Mouse (Mus musculus) stomach, embryonic 16.5 days (tissue): Measurements from ENCODE around the gene Shkbp1. TPM values are rescaled to one million over a fixed set of nuclear protein-coding genes. Genes with fewer than 3 reads are reported as not detected.

Source experiments
- ATAC-seq: fragments of 200-750 bp; cut with Nextera tagmentation; 2 replicates; pipeline ENCODE4 v1.8.0; 2017; ENCODE audit warnings: moderate number of reproducible peaks, moderate TSS enrichment; ENCODE audit not compliant: insufficient read depth, low FRiP score
- H3K27ac ChIP-seq: fragments of 300-500 bp; sonication (generic); 2 replicates; pipeline ENCODE4 v1.5.1; 2014; ENCODE audit warnings: low read length
- H3K27me3 ChIP-seq: fragments of 300-500 bp; sonication (generic); 2 replicates; pipeline ENCODE4 v1.6.1; 2014; ENCODE audit warnings: low read length, control low read depth, mixed read lengths; ENCODE audit not compliant: control insufficient read depth, insufficient read depth
- H3K36me3 ChIP-seq: fragments of 300-500 bp; sonication (generic); 2 replicates; pipeline ENCODE4 v1.6.1; 2014; ENCODE audit warnings: low read length; ENCODE audit not compliant: control insufficient read depth, insufficient read depth
- H3K4me1 ChIP-seq: fragments of 300-500 bp; sonication (generic); 2 replicates; pipeline ENCODE4 v1.6.1; 2014; ENCODE audit warnings: low read length, control low read depth, mixed read lengths; ENCODE audit not compliant: control insufficient read depth, insufficient read depth
- H3K4me2 ChIP-seq: fragments of 300-500 bp; sonication (generic); 2 replicates; pipeline ENCODE4 v1.6.1; 2014; ENCODE audit warnings: low read depth, low read length, mixed read lengths
- H3K4me3 ChIP-seq: fragments of 300-500 bp; sonication (generic); replicated peaks from 2 replicates; pipeline ENCODE4 v1.5.1; 2014; ENCODE audit warnings: mild to moderate bottlenecking, low read length
- H3K9ac ChIP-seq: fragments of 300-500 bp; sonication (generic); 2 replicates; pipeline ENCODE4 v1.6.1; 2014; ENCODE audit warnings: low read length
- H3K9me3 ChIP-seq: fragments of 300-500 bp; sonication (generic); replicated peaks from 2 replicates; pipeline ENCODE4 v1.6.1; 2016; ENCODE audit warnings: low read length, control low read depth; ENCODE audit not compliant: control insufficient read depth
- WGBS: fragments of 180-500 bp; shearing (Covaris S2); extraction: QIAGEN DNeasy Blood & Tissue Kit; methylation state at CpG from one replicate; pipeline ENCODE4 v1.1.7; 2014; 5-methylcytosine and 5-hydroxymethylcytosine counted together
- polyA plus RNA-seq: library from polyadenylated mRNA; unstranded; fragments of >200 nt; fragmentation: Nextera tagmentation; extraction: Ambion mirVana; gene quantifications from 2 replicates; pipeline ENCODE4 v1.2.1, GENCODE M21; 2015

Gene Shkbp1
- polyA plus RNA-seq, 1 experiment from 2014 or later: 41.0 TPM

DNA sequence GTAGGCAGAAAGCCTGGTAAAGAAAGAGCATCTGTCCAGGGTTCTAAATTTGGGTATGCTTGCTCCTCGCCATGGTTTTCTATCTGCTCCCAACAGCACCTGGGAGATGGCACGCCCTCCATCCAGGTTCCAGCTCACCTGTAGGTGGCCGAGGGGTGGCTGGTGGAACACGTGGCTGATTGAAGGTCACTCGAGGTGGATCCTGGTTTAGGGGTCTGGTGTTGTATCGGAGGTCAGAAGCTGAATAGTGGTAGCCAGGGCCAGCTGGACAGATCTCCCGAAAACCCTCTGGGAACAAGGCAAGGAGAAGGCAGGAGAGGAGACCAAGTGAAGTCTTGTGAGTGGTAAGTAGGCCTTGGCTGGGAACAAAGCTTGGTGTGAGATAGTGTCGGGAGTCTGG is 28.3 kb downstream of the Shkbp1 start:
- H3K36me3 ChIP-seq: peaks cover 17% of the 10 kb centered on the region
- ATAC-seq: no peak
- H3K4me1 ChIP-seq: peaks cover 29% of the 10 kb centered on the region
- H3K9me3 ChIP-seq: no peaks in the 10 kb centered on the region
- no peak overlapping the region for H3K4me3 ChIP-seq
- H3K27ac ChIP-seq: no peak overlapping the region
- H3K27me3 ChIP-seq: peaks cover 5% of the 10 kb centered on the region
- H3K9ac ChIP-seq: no peak overlapping the region
- 86% methylated on average over 8 of the region's 8 CpGs for WGBS
- no peak overlapping the region for H3K4me2 ChIP-seq

DNA sequence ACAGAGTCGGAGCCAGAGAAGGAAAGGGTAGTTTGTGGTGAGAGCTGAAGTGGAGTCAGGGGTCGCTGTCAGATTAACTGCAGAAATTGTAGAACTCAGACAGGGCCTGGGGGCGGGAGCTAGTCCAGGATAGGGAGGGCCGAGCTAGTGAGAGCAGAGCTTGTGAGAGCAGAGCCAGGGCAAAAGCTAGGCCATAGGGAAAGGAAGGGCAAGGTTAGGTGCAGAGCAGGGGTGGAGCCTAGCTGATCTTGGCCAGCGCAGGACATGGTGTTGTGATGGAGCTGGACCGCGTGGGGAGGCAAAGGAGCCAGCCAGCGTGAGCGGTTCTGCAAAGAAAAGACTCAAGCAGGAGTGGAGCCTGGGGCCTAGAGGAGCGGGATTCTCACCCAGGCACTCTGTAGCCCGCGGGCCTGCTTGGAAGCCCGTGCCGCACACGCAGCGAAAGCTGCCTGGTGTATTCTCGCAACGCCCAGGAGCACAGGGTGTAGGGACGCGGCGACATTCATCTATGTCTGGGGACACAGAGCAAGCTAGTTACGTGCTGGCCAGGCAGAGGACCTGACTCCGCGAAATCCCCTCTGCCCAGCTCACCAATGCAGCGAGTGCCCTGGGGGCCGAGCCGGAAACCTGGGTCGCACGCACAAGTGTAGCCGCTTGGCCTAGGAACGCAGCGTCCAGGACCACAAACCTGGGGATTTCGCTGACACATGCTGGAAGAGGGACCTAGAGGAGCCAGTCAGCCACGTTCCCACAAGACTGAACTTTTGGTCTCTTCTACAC is 29.5 kb downstream of the Shkbp1 start:
- H3K4me1 ChIP-seq: peaks cover 24% of the 10 kb centered on the region
- 52% methylated on average over 34 of the region's 34 CpGs for WGBS
- peak overlapping the region; percentile 48 for H3K4me2 ChIP-seq
- no peaks in the 10 kb centered on the region for H3K9me3 ChIP-seq
- ATAC-seq: no peak
- peaks cover 17% of the 10 kb centered on the region for H3K36me3 ChIP-seq
- H3K9ac ChIP-seq: peak overlapping the region; percentile 48; the same call in 1 of the 2 replicates
- H3K27ac ChIP-seq: peak overlapping the region; percentile 19; the same call in 1 of the 2 replicates
- peaks cover 5% of the 10 kb centered on the region for H3K27me3 ChIP-seq
- peak overlapping the region; percentile 32; the same call in 1 of the 2 replicates for H3K4me3 ChIP-seq

DNA sequence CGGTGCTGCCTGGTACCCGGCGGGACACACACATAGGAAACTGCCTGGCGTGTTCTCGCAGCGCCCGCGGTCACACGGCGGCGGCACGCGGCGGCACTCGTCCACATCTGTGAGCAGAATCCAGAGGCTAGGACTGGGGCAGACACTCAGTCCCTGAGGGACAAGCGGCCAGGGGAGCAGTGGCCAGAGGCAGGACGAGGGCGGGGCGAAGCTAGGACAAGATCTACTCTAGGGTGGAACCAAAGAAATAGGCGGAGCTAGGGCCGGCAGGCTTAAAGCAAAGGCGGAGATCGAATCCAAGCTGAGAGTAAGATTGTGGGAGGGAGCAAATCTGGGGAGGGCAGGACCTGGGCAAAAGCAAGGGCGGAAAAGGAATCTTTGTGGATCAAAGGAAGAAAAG is 30.1 kb downstream of the Shkbp1 start:
- Histone ChIP-seq H3K4me3 (peak overlapping the region; percentile 32), H3K9me3 (no peaks in the 10 kb centered on the region), H3K27ac (peak overlapping the region; percentile 19; the same call in 1 of the 2 replicates), H3K4me2 (peak overlapping the region; percentile 48), H3K9ac (peak overlapping the region; percentile 48; the same call in 1 of the 2 replicates), H3K27me3 (peaks cover 5% of the 10 kb centered on the region), H3K36me3 (peaks cover 17% of the 10 kb centered on the region), H3K4me1 (peaks cover 24% of the 10 kb centered on the region)
- ATAC-seq: peak; percentile 59
- WGBS: 22% methylated on average over 24 of the region's 24 CpGs

DNA sequence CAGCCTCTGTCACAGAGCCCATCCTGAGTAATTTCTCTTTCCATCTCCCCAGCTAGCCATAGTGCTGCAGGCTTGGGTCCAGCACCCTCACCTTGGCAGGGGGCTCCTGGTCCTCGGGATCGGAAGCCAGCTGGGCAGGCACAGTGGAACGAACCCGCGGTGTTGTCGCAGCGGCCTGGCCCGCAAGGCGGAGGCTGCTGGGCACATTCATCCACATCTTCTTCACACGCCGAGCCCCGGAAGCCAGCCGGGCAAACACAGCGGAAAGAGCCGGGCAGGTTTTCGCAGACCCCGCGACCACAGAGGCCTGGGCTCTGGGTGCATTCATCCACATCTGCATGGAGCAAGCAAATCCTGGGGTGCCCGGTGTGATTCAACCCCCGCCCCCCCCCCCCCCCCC is 30.9 kb downstream of the Shkbp1 start:
- no peak for ATAC-seq
- Histone ChIP-seq H3K9ac (no peak overlapping the region), H3K36me3 (peaks cover 17% of the 10 kb centered on the region), H3K27ac (no peak overlapping the region), H3K4me3 (no peak overlapping the region), H3K4me1 (peaks cover 18% of the 10 kb centered on the region), H3K4me2 (no peak overlapping the region), H3K9me3 (no peaks in the 10 kb centered on the region), H3K27me3 (peaks cover 5% of the 10 kb centered on the region)
- 58% methylated on average over 20 of the region's 20 CpGs for WGBS

DNA sequence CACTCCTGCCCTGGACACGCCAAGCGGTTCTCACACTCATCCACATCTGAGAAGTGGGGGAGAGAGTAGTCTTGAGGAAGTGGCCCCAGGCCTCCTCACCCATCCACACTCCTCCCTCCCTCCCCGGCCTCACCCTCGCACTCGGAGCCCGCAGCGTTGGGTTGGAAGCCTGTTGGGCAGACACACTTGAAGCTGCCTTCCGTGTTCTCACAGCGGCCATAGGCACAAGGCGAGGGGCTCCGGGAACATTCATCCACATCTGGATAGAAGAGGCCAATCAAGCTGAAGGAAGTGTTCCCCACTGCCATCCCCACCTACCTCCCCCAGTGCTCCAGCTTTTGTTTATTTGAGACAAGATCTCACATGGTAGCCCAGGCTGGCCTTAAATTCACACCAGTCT is 31.7 kb downstream of the Shkbp1 start:
- peaks cover 10% of the 10 kb centered on the region for H3K4me1 ChIP-seq
- H3K27ac ChIP-seq: no peak overlapping the region
- no peak overlapping the region for H3K4me3 ChIP-seq
- H3K9ac ChIP-seq: no peak overlapping the region
- no peaks in the 10 kb centered on the region for H3K9me3 ChIP-seq
- peaks cover 17% of the 10 kb centered on the region for H3K36me3 ChIP-seq
- H3K4me2 ChIP-seq: no peak overlapping the region
- ATAC-seq: no peak
- 93% methylated on average over 11 of the region's 11 CpGs for WGBS
- 0 out of 2 replicates have a peak, but pooled peaks cover 5% of the 10 kb centered on the region for H3K27me3 ChIP-seq

DNA sequence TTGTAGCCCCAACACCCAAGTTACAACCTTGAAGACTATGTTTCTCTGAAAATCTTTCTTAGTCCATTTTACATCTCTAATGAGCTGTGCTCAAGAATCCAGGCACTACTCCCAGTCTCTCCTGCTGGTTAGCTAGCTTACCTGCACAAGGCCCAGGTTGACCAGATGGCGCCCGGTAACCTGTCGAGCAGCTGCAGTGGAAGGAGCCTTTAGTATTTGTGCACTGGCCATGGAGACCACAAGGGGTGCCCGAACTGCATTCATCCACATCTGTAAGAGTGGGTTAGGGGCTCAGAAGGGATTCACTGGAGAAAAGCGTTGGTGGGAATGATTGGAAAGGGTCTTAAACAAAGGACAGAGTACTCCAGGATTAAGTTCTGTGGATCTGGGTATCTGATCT is 32.8 kb downstream of the Shkbp1 start:
- 92% methylated on average over 5 of the region's 5 CpGs for WGBS
- Histone ChIP-seq H3K4me1 (peaks cover 6% of the 10 kb centered on the region), H3K27ac (no peak overlapping the region), H3K9me3 (no peaks in the 10 kb centered on the region), H3K36me3 (peaks cover 17% of the 10 kb centered on the region), H3K9ac (no peak overlapping the region), H3K27me3 (0 out of 2 replicates have a peak, but pooled peaks cover 5% of the 10 kb centered on the region), H3K4me3 (no peak overlapping the region), H3K4me2 (no peak overlapping the region)
- ATAC-seq: no peak

DNA sequence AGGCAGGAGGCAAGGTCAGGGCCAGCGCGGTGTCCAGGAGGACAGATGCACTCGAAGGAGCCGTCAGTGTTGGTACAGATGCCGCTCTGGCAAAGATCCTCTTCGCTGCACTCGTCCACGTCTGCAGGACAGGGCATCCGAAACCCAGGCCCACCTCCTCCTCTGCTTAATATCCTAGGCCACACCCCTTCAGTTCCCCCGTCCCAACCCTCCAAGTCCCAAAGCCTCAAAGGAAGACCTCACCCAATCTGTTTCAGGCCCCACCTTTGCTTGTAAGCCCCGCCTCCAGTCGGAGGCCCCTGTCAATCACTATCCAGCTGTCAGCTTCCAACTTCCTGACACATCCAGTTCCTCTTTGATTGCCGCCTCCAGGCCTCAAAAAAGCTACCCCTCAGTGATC is 33.5 kb downstream of the Shkbp1 start:
- ATAC-seq: no peak
- H3K9me3 ChIP-seq: no peaks in the 10 kb centered on the region
- 0 out of 2 replicates have a peak, but pooled peaks cover 5% of the 10 kb centered on the region for H3K27me3 ChIP-seq
- H3K4me3 ChIP-seq: no peak overlapping the region
- no peak overlapping the region for H3K4me2 ChIP-seq
- no peak overlapping the region for H3K9ac ChIP-seq
- H3K36me3 ChIP-seq: peaks cover 14% of the 10 kb centered on the region
- H3K4me1 ChIP-seq: peaks cover 6% of the 10 kb centered on the region
- no peak overlapping the region for H3K27ac ChIP-seq
- WGBS: 32% methylated on average over 13 of the region's 13 CpGs

DNA sequence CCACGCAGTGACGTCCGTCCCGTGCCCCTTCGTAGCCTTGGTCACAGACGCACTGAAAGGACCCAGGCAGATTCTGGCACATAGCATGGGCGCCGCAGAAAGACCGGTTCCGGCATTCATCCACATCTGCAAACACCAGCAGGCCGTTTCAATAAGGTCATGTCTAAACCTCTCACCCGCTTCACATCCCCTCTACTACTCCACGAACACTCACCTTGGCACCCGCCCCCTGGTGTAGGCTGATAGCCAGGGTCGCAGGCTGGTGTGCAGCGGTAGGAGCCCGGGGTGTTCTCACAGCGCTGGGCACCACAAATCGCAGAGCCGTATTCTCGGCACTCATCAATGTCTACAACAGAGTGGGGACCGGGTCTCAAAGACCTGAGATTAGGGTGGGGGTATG is 36.4 kb downstream of the Shkbp1 start:
- no peak for ATAC-seq
- Histone ChIP-seq H3K4me3 (no peak overlapping the region), H3K27me3 (no peaks in the 10 kb centered on the region), H3K9ac (no peak overlapping the region), H3K4me2 (no peak overlapping the region), H3K9me3 (peaks cover 2% of the 10 kb centered on the region), H3K27ac (no peak overlapping the region), H3K36me3 (peaks cover 10% of the 10 kb centered on the region), H3K4me1 (no peaks in the 10 kb centered on the region)
- 90% methylated on average over 22 of the region's 22 CpGs for WGBS

DNA sequence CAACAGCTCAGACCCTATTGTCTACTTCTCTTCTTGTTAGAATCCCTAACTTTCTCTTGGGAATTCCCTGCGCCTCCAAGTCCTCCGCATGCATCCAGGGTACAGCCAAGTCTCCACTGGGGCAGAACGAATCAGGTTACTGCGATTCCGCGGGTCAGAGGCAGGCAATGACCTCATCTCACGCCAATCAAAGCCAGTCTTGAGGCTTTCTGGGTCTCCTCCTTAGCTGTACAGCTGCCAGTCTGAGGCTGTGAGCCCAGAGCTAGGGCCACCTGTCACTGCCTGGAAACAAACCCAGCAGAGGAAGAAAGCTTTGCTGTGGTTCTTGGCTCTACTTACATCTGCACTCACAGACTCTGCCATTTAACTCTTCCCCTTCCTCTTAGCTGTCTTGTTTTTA is 39.9 kb downstream of the Shkbp1 start:
- H3K4me1 ChIP-seq: 0 out of 2 replicates have a peak, but pooled peaks cover under 1% of the 10 kb centered on the region
- H3K9ac ChIP-seq: no peak overlapping the region
- peaks cover 20% of the 10 kb centered on the region for H3K36me3 ChIP-seq
- H3K4me3 ChIP-seq: no peak overlapping the region
- WGBS: 53% methylated on average over 7 of the region's 7 CpGs
- H3K27me3 ChIP-seq: no peaks in the 10 kb centered on the region
- H3K9me3 ChIP-seq: peaks cover 12% of the 10 kb centered on the region
- no peak overlapping the region for H3K4me2 ChIP-seq
- peak; percentile 14; the same call in 1 of the 2 replicates for ATAC-seq
- no peak overlapping the region for H3K27ac ChIP-seq
